Mouse (Mus musculus) liver, adult 2 months (tissue): Measurements from ENCODE around the gene Cygb.

Experiments used
- CTCF ChIP-seq: fragments of 200-500 bp; IDR thresholded peaks from 2 replicates; pipeline ENCODE4 v1.5.1; 2011; ENCODE audit warnings: low read depth, low read length, control low read depth
- POLR2A ChIP-seq: fragments of 200-500 bp; IDR thresholded peaks from 2 replicates; pipeline ENCODE4 v1.6.1; 2011; ENCODE audit warnings: low read length, control low read depth; ENCODE audit not compliant: insufficient read depth; ENCODE audit errors: extremely low read depth

- TF ChIP-seq CTCF (no peak), POLR2A (no peak)
These were observed 12.4 kb downstream of the Cygb start for GRCm38 (mm10) chr11:116641731-116642130.
